Mouse (Mus musculus) thymus, postnatal 14 days (tissue): Measurements from ENCODE around the gene Capn8.

ENCODE experiments used
- DNase-seq: peaks from one replicate; pipeline ENCODE4 v3.0.0; 2021

Gene Capn8

GRCm38 (mm10) chr1:182553649-182554375 lies 11.0 kb upstream of the Capn8 start:
- DNase-seq: peak; percentile 74

DNA sequence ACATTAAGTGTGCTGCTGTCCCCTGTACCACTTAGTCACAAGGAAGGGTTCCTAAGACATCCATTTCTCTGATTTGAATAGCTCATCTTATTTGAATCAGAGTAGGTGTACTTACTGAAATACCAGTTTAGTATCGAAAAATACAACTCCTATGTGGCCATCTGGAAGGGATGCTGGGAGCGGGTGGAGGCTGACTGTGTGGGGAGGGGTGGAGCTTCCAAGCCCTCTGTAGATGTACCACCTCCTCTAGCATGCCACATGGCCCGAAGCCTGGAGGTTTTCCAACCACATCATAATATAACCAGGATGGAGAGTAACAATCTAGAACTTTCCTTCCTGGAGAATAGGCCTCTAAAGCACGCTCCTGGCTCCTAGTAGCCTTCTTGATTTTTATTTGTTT lies 6.5 kb upstream of the Capn8 start:
- DNase-seq: no peak

DNA sequence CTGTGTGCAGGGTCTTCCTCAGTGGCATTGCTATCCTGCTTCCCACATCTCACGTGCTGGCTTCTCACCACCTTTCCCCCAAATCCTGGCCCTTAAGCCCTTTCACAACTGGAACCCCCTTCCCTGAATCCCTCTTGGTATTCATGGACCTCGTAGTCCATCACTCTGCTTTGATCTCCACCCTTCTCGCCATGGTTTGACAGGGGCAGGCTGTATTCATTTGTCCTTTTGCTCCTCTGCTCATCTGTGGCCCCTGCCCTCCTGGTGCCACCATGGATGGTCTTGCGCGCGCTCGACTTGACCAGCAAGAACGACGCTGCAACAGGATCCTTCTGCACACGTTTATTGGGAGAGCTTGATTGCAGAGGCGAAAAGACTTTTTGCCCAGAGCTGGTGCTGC lies 5.3 kb upstream of the Capn8 start:
- no peak for DNase-seq

GRCm38 (mm10) chr1:182560390-182561098 lies 4.3 kb upstream of the Capn8 start:
- peak; percentile 44 for DNase-seq

- DNase-seq: no peak
These were observed 2.8 kb upstream of the Capn8 start for GRCm38 (mm10) chr1:182561945-182562514.

DNA sequence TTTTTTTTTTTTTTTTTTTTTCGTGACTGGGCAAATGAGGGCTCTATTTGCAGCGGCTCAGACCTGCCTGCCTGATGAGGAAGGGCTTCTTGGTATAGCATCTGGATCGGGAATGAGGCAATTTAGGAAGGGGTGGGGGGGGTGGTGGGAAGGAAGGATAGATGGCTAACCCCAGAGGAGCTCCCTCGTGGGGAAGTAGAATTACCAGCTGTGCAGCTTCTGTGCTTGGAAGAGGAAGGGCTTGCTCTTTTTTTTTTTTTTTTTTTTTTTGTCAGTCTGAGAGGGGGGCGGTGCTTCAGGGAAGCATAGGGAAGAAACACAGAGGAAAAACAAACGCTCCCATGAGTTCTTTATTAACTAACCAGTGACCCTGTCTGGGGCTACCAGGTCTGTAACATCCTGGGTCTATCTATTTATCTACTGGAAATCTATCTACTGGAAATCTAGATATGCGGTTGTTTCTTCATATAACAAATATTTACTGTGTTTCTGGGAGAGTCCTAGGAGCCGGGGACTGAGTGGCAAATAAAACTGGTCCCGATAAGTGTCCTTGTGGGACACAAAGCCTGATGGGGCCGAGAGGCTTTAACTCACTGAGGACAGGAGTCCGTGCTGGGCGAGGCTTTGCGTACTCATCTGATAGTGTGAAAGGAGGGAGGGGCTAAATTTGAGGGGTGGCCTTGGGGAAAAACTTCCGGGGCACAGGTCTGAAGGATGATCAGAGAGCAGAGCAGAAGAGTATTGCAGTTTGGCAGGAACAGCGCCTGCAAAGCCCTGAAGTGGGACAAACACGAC lies 2.0 kb upstream of the Capn8 start:
- DNase-seq: no peak

DNA sequence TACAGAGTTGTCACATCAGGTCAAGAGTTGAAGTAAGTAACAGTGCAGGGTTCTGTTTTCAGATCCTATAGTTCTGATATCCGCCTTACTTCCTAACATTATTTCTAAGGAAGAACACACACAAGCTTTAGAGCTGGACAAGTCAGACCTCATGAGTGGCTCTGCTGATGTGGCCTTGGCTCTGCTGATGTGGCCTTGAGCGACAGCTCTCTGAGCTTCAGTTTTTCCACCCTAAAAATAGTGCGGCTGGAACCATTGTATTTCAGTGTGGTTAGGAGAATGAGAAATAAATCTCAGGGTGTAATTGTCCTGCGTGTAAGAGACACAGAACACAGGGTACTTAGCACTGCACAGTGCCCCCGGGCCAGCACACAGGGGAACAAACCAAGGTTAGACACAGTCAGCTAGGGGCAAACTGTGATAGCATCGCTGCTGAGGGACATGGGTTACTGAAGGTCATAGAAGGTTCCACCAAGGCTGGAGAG lies 586 bp downstream of the Capn8 start:
- no peak for DNase-seq

DNA sequence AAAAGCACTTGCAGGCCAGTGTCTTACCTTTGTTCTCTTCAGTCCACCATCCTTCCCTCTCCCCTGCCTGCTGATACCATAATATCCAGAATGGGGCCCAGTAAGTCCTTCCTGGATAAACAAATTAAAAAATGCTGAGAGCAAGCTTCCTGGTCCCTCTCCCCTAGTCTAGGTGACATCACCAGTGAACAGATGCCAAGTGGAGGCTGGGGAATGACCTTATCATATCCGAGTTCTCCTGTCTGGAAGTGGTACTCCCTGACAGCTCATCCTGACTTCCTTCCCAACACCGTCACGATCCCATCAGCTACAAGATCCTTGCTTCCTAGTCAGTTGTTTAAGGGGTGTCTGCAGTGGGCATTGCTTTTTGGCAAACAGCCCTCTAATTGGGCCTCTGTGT lies 6.3 kb downstream of the Capn8 start:
- DNase-seq: no peak

GRCm38 (mm10) chr1:182571973-182572372 lies 7.2 kb downstream of the Capn8 start:
- no peak for DNase-seq

GRCm38 (mm10) chr1:182573856-182574665 lies 9.3 kb downstream of the Capn8 start:
- no peak for DNase-seq

DNA sequence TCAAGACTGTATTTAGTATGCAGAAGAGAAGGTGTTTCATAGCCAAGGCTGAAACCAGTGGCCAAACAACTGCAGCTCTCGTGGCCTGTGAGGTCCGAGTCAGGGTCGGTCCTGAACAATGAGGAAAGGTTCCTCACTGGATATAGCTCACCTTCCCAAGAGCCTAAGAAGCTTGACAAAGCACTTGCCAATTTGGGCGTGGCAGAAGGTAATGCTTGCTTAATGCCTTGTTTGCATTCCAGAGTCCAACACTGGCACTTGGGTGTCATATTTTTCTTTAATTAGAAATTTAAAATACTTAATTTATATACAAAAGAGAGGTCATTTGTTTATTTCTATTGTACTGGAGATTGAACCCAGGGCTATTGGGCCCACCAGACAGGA lies 9.9 kb downstream of the Capn8 start:
- DNase-seq: no peak

DNA sequence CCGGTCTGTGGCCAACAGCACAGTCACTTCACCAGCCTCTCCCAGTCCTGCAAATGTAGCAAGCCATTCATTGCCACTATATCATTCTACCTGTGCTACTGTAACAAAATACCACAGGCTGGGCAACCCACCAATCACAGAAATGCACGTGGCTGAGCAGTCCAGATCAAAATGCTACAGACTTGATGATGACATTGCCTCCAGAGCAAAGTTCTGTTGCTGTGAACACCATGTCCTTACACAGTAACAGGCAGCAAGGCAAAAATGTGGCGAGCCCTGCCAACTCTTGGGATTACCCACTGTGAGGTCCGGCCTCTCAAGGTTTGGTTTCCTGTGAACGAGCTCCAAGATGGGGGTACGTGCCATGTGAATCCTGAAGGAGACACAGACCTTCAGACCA lies 19.4 kb downstream of the Capn8 start:
- DNase-seq: no peak

- peak; percentile 60 for DNase-seq
These were observed 20.5 kb downstream of the Capn8 start for GRCm38 (mm10) chr1:182585162-182585840.

DNA sequence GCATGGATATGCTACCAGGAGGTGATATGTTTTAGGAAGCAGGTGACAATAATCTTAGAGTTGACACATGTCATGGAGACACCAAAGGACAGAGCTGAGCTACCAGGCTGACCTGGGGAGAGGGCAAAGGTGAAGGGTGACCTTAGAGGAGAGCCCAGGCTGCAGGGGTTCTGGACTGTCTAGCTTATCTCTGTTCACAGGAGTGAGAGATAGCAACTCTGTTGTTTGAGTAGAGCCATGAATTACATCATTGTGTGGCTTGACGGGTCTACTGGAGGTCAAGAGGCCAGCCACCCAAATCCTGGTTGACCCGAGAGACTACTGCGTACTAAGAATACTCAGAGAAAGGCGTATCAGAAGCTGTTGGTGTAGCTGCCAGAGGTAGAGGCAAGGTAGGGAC lies 22.9 kb downstream of the Capn8 start:
- no peak for DNase-seq

DNA sequence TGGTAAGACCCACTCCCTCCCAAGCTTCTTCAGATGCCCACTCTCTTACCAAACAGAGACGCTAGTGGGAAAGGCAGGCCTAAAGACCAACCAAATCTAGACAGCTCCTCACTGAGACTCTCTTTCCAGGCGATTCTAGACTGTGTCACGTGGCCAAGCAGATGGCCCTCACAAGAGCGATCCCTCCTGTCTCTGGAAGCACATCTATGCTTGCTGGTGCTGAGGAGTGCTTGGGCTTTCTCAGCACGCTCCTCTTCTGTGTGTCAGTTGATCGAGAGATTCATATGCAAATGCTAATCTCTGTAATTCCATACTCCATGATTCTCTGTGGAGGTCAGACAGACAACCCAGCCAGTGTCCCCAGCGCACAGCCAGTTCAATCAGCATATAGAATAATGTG lies 26.7 kb downstream of the Capn8 start:
- no peak for DNase-seq

- DNase-seq: no peak
These were observed 27.6 kb downstream of the Capn8 start for GRCm38 (mm10) chr1:182592436-182592835.

- DNase-seq: no peak
These were observed 40.7 kb downstream of the Capn8 start for GRCm38 (mm10) chr1:182605330-182606150.

DNA sequence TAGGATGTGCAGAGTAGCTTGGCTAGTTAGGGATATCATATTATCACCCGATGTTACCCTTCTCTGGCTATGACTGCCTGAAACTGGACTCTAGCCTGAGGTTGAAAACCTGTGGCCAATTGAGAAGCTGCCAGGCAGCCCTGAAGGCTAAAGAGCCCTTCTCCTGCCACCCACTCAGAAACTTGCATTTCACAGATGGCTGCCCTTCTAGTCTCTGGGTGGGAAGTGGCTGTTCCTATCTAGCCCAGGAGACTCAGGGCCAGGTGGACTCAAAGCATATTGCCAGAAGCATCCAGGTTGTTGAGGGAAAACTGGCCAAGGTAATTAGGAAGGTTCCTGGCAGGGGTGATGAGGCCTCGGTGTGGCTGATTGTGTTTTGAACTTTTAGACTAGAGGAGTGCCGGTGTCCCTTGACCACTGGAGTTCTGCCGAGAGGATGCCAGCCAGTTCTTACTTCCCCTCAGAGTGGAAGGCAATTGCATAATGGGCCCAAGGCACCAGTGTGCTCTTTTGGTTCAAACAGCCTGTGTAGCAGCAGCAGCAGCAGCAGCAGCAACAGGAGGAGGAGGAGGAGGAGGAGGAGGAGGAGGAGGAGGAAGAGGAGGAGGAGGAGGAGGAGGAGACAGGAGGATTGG lies 45.0 kb downstream of the Capn8 start:
- no peak for DNase-seq

DNA sequence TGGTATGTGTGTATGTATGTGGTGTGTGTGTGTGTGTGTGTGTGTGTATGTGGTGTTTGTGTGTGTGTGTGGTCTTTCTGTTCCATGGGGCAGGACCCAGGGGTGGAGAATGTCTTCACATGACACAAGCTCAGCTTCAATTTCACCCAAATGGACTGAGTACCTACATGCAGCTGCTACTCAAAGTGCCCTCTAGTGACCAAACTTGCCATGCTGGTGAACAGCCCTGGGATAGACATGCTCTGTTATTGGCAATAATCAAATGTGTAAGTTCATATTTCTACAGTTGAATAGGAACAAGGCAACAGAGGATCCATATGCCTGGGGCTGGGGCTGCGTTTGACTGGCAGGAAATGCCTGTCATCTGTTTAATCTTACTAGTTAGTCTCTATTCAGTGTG lies 50.7 kb downstream of the Capn8 start:
- peak; percentile 18 for DNase-seq

- DNase-seq: no peak
These were observed 53.6 kb downstream of the Capn8 start for GRCm38 (mm10) chr1:182618200-182618947.
